Mouse (Mus musculus) cortical plate, adult 2 months (tissue): ENCODE measurements around the gene Man1c1. TPM values are rescaled to one million over a fixed set of nuclear protein-coding genes. Genes with fewer than 3 reads are reported as not detected.

Experiments used
- H3K27ac ChIP-seq: fragments of 200-500 bp; 2 replicates; pipeline ENCODE4 v1.5.1; 2012; ENCODE audit warnings: low read length, control low read depth, inconsistent platforms; ENCODE audit not compliant: insufficient read depth
- H3K4me1 ChIP-seq: fragments of 200-500 bp; 2 replicates; pipeline ENCODE4 v1.6.1; 2011; ENCODE audit warnings: low read length; ENCODE audit not compliant: control insufficient read depth, insufficient read depth
- H3K4me3 ChIP-seq: fragments of 200-500 bp; 2 replicates; pipeline ENCODE4 v1.5.1; 2011; ENCODE audit warnings: mild to moderate bottlenecking, low read length, control low read depth; ENCODE audit not compliant: insufficient read depth
- CTCF ChIP-seq: fragments of 200-500 bp; IDR thresholded peaks from 2 replicates; pipeline ENCODE4 v1.5.1; 2011; ENCODE audit warnings: mild to moderate bottlenecking, control low read depth, low read length; ENCODE audit not compliant: insufficient read depth; ENCODE audit errors: extremely low read depth
- POLR2A ChIP-seq: fragments of 200-500 bp; IDR thresholded peaks from 2 replicates; pipeline ENCODE4 v1.6.1; 2011; ENCODE audit warnings: mild to moderate bottlenecking, low read length, control low read depth; ENCODE audit not compliant: insufficient read depth; ENCODE audit errors: extremely low read depth
- polyA plus RNA-seq: library from polyadenylated mRNA; depleted of rRNA; stranded (reverse); fragments of >200 nt; gene quantifications from 2 replicates; pipeline ENCODE4 v1.2.3, GENCODE M21; 2012

The Man1c1 gene
- polyA plus RNA-seq, 1 experiment: 20.5 TPM

DNA sequence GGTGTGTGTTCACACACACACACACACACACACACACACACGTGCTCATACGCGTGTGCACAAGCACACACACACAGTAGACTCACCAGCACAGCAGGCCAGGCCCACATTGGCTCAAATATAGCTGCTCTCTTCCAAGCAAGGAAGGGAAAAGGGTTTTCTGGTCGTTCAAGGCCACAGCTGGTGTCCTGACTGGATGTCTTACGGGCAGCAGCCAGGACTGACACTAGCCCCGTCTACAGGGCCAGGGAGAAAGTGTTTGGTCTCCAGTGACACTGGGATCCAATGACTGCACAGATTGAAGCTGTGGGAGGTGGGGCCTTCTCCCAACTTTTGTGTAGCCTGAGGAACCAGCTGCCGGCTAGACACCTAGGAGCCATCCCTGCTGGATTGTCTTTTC is 52.7 kb downstream of the Man1c1 start:
- H3K27ac ChIP-seq: no peak overlapping the region
- H3K4me1 ChIP-seq: peaks cover 2% of the 10 kb centered on the region; the same call in 1 of the 2 replicates
- no peak overlapping the region for H3K4me3 ChIP-seq
- TF ChIP-seq POLR2A (no peak), CTCF (no peak)

DNA sequence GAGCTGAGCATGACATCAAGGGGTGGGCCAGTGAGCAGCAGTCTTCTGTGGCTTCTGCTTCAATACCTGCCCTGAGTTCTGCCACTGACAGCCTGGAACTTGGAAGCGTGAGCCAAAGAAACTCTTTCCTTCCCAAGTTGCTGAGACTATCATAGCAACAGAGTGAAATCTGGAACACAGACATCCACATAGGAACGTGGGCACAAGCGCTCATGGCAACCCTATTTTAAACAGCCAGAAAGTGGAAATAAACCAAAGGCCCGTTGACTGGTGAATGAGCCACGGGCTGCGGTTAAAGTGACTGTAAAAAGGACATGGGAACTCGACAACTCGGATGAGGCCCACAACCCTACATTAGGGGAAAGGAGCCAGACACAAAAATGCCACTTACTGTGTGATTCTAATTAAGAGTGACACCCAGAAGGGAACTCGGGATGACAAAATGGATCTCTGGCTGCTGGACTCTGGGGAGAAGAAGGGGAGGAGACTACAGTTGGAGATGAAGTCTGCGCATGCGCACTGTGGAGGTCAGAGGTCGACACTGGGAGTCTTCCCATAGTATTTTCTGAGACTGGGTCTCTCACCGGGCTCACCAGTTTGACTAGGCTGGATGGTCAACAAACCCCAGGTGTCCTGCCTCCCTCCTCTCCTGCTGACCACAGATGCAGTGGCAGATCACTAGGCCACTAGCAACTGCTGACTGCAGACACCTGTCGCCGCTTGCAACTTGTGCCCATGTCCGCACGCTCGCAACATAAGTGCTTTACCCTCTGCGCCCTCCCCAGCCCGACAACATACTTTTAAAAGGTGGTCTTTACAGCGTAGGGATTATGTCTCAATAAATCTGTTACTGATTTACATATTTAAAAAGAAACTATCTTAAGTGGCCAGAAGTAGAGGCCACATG is 58.8 kb downstream of the Man1c1 start:
- TF ChIP-seq POLR2A: no peak
- TF ChIP-seq CTCF: no peak
- H3K4me3 ChIP-seq: no peak overlapping the region
- peaks cover 18% of the 10 kb centered on the region for H3K4me1 ChIP-seq
- H3K27ac ChIP-seq: peak overlapping the region; percentile 20; the same call in 1 of the 2 replicates

DNA sequence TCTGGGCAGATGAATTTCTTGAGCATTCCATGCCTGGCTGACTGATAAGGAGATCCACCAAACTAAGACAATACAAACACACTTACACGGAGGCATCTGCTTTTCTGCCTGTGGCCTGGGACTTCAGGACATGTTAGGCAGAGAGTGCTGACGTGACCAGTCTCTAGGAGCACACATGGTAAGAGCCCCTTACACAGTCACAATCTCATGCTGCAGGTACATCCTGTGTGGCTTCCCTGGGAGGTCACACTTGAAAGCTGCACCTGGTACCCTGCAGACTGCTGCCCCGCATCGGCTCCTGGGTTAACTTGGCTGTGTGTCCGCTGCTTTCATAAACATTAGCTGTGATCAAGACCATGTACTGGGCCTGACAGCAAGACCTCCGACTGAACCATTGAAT is 59.7 kb downstream of the Man1c1 start:
- H3K4me3 ChIP-seq: no peak overlapping the region
- no peak for TF ChIP-seq CTCF
- no peak for TF ChIP-seq POLR2A
- no peak overlapping the region for H3K27ac ChIP-seq
- H3K4me1 ChIP-seq: peaks cover 18% of the 10 kb centered on the region

DNA sequence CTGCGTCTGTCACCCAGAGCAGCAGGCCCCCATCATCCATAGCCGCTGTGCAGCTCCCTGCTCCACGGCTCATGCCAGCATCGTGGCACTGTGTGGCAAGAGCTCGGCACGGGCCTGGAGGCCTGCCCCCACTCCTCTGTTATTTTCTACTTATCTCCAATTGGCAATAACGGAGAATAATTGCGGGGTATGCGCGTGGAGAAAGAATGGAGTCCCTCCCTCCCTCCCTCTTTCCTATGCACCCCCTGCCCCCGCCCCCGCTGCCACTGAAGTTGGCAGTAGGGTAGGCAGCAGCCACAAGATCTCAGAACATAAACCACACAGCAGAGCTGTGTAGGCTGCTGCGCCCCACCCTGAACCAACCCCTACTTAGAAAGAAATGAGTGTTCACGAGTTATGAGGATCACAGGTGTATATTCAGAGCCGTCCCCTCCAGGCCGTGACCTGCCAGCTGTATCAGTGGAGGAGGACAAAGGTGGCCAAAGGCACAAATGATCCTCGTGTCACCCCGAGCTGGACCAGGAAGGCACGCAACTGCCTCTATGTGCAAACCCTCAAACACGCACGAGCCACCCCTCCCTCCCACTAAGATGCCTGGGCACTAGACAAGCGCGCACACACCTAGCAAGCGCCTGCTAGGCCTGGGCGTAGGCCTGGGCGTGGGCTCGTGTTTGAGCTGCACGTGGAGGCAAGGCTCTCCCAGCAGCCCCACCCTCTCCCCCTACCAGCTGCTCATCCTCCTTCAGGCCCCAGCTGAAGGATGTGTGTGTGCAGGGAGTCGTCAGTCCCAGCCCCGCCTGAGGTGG is 62.2 kb downstream of the Man1c1 start:
- TF ChIP-seq CTCF: no peak
- no peak for TF ChIP-seq POLR2A
- H3K27ac ChIP-seq: peak overlapping the region; percentile 82
- H3K4me1 ChIP-seq: peaks cover 18% of the 10 kb centered on the region
- no peak overlapping the region for H3K4me3 ChIP-seq

DNA sequence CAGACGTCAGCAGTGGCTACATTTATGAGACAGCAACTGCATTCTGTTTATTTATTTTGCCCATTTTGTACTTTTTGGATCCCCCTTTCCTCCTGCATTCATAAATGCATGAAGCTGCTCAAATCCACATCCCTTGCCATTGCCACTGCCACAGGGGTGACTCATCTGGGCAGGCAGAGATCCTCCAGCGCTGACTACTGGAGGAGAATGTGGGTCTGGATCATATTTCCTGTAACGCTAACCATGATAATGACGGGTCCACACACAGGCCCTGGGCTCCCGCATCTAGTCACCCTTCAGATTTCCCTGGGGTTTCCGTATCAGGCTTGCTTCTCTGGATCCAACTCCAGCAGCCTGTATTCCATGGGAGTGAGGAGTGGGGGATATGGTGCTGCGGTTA is 64.8 kb downstream of the Man1c1 start:
- no peak overlapping the region for H3K27ac ChIP-seq
- no peak overlapping the region for H3K4me3 ChIP-seq
- no peak for TF ChIP-seq POLR2A
- no peak for TF ChIP-seq CTCF
- peaks cover 10% of the 10 kb centered on the region for H3K4me1 ChIP-seq

DNA sequence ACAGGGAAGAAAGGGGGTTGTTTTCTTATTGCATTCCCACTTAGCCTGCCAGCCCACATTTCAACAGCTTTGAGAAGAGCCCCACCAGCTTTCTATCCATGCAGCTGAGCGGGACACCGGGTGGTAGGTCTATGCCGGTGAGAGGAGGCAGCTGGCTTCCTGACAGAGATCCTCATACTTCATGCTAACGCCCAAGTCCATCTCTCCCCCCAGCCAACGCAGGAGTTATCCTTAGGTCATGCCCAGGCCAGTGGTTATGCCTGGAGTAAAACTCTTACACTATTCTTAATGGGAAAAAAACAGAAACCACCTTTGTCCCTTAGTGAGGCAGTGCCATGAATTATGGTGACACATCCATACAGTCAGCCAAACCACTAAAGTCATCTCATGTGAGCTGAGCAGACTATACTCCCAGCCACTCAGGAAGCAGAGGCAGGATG is 66.0 kb downstream of the Man1c1 start:
- Histone ChIP-seq H3K4me1 (peaks cover 10% of the 10 kb centered on the region), H3K4me3 (no peak overlapping the region)

DNA sequence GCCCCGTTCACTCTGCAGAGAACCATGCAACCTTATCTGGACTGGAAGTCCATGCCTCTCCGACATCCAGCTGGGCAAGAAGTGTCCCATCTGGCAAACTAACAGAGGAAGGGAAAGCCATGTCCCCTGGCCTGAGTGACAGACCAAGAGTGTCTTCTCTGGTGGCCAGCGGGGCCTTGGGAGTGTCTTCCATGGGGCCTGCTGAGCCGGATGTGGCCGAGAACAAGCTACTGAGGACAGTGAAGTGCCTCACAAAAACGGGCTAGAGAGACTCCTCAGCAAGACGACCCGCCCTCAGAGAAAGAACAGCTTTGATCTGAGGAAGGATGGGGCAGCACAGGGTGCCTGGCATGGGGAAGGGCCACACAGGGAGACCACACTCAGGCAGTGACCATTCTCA is 67.7 kb downstream of the Man1c1 start:
- Histone ChIP-seq H3K27ac (no peak overlapping the region), H3K4me1 (peaks cover 7% of the 10 kb centered on the region), H3K4me3 (no peak overlapping the region)
- TF ChIP-seq POLR2A (no peak), CTCF (no peak)

More for the DNA sequence above, 66.0 kb downstream of the Man1c1 start:
- no peak for TF ChIP-seq POLR2A
- TF ChIP-seq CTCF: no peak
- H3K27ac ChIP-seq: no peak overlapping the region

DNA sequence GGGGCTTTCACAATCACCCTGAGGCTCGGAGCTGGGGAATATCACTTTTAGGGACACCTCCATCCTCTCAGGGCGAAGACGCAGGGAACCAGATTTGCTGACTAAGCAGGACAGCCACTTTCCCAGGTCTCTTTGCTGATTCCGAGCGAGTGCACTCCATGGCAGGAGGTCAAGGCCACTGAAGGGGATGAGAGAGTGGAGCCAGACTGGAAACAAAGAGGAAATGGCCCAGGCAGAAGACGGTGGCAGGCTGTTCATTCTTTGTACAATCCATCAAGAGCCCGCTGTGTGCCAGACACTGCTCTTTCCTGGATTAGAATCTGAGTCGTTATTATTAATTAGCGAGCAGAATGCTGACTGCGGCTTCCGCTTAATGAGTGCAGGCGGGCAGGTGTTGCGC is 70.1 kb downstream of the Man1c1 start:
- TF ChIP-seq POLR2A: no peak
- no peak for TF ChIP-seq CTCF
- Histone ChIP-seq H3K27ac (no peak overlapping the region), H3K4me1 (peaks cover 7% of the 10 kb centered on the region), H3K4me3 (no peak overlapping the region)

DNA sequence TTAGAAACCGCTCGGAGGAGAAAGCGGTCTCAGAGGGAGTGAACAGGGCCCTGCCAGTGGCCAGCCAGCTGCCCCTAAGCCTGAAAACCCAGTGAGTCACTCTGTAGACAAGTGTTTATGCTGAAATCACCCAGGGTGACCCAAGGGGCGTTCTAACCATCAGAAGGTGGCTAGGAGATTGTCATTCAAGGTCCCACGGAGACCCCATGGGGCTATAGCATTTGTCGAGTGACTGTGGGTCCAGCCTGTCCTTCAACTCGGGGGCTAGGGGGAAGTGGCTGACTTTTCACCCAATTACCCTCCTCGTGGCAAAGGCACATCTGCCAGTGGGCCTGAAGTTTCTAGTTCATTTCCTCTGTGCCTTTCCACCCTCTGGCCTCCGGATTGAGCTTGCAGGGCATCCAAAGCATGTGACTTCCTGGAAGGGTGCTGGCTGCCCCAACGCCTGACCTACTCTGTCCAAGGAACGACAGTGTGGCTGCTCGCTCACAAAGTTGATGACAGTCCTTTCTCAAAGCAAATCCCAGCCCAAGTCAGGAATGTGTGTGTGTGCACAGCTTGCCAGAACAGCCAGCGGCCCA is 71.9 kb downstream of the Man1c1 start:
- Histone ChIP-seq H3K27ac (peak overlapping the region; percentile 61), H3K4me1 (peaks cover 16% of the 10 kb centered on the region)

More for the DNA sequence above, 71.9 kb downstream of the Man1c1 start:
- TF ChIP-seq CTCF: no peak
- TF ChIP-seq POLR2A: no peak
- H3K4me3 ChIP-seq: no peak overlapping the region
